Mouse (Mus musculus) limb, embryonic 14.5 days (tissue): ENCODE measurements at regions not wholly inside any gene's neighbourhood (a gene's known extent, or its start where the extent isn't known, plus 50 kb on each side); places are given as distances from the start of the nearest gene placed in this dataset.

Experiments
- ATAC-seq: fragments of 200-750 bp; cut with Nextera tagmentation; 2 replicates; pipeline ENCODE4 v1.8.0; 2017; ENCODE audit warnings: low read depth, moderate number of reproducible peaks, moderate TSS enrichment; ENCODE audit not compliant: low FRiP score
- DNase-seq: peaks from one replicate; pipeline ENCODE4 v3.0.0-alpha.2; 2015; ENCODE audit warnings: low spot score
- H3K27ac ChIP-seq: fragments of 300-500 bp; sonication (generic); replicated peaks from 2 replicates; pipeline ENCODE4 v1.5.1; 2014; ENCODE audit warnings: low read depth, mild to moderate bottlenecking, low read length, moderate library complexity, mixed read lengths
- H3K27me3 ChIP-seq: fragments of 300-500 bp; sonication (generic); 2 replicates; pipeline ENCODE4 v1.6.1; 2014; ENCODE audit warnings: low read length, mixed read lengths; ENCODE audit not compliant: control insufficient read depth, insufficient read depth
- H3K36me3 ChIP-seq: fragments of 300-500 bp; sonication (generic); 2 replicates; pipeline ENCODE4 v1.6.1; 2014; ENCODE audit warnings: mild to moderate bottlenecking, low read length, moderate library complexity, mixed read lengths; ENCODE audit not compliant: control insufficient read depth, insufficient read depth
- H3K4me1 ChIP-seq: fragments of 300-500 bp; sonication (generic); 2 replicates; pipeline ENCODE4 v1.6.1; 2014; ENCODE audit warnings: antibody characterized with exemption, low read length, mixed read lengths; ENCODE audit not compliant: control insufficient read depth, insufficient read depth
- H3K4me2 ChIP-seq: fragments of 300-500 bp; sonication (generic); replicated peaks from 2 replicates; pipeline ENCODE4 v1.6.1; 2014; ENCODE audit warnings: low read depth, mild to moderate bottlenecking, low read length, moderate library complexity; ENCODE audit not compliant: severe bottlenecking
- H3K4me3 ChIP-seq: fragments of 300-500 bp; sonication (generic); replicated peaks from 2 replicates; pipeline ENCODE4 v1.5.1; 2014; ENCODE audit warnings: low read length
- H3K9ac ChIP-seq: fragments of 300-500 bp; sonication (generic); 2 replicates; pipeline ENCODE4 v1.6.1; 2014; ENCODE audit warnings: mild to moderate bottlenecking, low read depth, low read length, moderate library complexity; ENCODE audit not compliant: severe bottlenecking
- H3K9me3 ChIP-seq: fragments of 300-500 bp; sonication (generic); 2 replicates; pipeline ENCODE4 v1.6.1; 2016; ENCODE audit warnings: low read length; ENCODE audit not compliant: control insufficient read depth
- POLR2A ChIP-seq: fragments of 200-500 bp; IDR thresholded peaks from 2 replicates; pipeline ENCODE4 v1.8.0; 2012; ENCODE audit warnings: inconsistent platforms, mild to moderate bottlenecking, moderate library complexity, borderline replicate concordance; ENCODE audit not compliant: insufficient read depth, insufficient read length; ENCODE audit errors: extremely low read depth
- WGBS: fragments of 180-500 bp; shearing (Covaris S2); extraction: QIAGEN DNeasy Blood & Tissue Kit; methylation state at CpG from one replicate; pipeline ENCODE4 v1.1.7; 2014; 5-methylcytosine and 5-hydroxymethylcytosine counted together

DNA sequence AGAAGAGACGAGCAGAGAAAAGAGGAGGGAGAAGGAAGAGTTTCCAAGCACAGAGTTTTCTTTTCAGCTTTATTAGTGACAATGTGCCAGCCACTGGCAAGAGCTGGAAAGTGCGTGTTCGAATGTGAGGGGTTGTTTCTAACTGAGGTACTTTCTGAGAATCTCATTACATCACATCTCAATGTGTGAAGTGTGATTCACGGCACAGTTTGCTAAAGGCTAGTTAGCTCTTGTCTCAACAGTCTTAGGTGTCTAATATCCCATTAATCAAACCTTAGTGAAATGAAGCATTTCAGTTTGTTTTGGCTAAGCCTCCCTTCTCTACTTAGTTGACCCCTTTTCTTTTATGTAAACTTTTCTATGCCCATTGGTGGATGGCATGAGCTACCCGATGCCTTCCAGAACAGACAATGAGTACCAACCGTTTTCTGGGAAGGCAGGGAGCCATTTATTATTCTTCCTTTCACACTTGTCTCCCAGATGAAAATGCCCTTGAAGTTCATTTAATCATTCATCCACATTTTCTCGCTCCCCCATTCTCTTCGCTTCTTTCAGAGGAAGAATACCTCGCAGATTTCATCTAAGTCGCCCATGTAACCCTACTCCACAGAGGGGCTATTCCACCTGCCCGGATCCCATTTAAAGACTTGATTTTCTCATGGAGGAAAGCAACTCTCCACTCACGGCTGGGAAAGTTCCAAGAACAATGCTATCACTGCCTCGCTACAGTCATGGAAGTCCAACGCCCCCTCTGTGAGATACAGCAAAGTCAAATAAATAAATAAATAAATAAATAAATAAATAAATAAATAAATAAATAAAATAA is 348.0 kb downstream of the Tmem182 start:
- DNase-seq: no peak

GRCm38 (mm10) chr1:41154198-41154597 is 348.8 kb downstream of the Tmem182 start:
- H3K27ac ChIP-seq: no peak overlapping the region
- no peaks in the 10 kb centered on the region for H3K9me3 ChIP-seq
- no peaks in the 10 kb centered on the region for H3K36me3 ChIP-seq
- ATAC-seq (no peak), DNase-seq (no peak)
- H3K27me3 ChIP-seq: no peaks in the 10 kb centered on the region
- H3K9ac ChIP-seq: no peak overlapping the region
- no peak overlapping the region for H3K4me2 ChIP-seq
- H3K4me3 ChIP-seq: no peak overlapping the region
- TF ChIP-seq POLR2A: no peak
- WGBS: 57% methylated on average over 4 of the region's 4 CpGs
- no peaks in the 10 kb centered on the region for H3K4me1 ChIP-seq

More for the DNA sequence above, 348.0 kb downstream of the Tmem182 start:
- H3K36me3 ChIP-seq: no peaks in the 10 kb centered on the region
- H3K9ac ChIP-seq: no peak overlapping the region
- no peaks in the 10 kb centered on the region for H3K9me3 ChIP-seq
- 79% methylated on average over 14 of the region's 14 CpGs for WGBS
- no peak overlapping the region for H3K4me2 ChIP-seq
- no peak for ATAC-seq
- TF ChIP-seq POLR2A: no peak
- H3K4me3 ChIP-seq: no peak overlapping the region
- no peaks in the 10 kb centered on the region for H3K27me3 ChIP-seq
- H3K27ac ChIP-seq: no peak overlapping the region
- no peaks in the 10 kb centered on the region for H3K4me1 ChIP-seq

DNA sequence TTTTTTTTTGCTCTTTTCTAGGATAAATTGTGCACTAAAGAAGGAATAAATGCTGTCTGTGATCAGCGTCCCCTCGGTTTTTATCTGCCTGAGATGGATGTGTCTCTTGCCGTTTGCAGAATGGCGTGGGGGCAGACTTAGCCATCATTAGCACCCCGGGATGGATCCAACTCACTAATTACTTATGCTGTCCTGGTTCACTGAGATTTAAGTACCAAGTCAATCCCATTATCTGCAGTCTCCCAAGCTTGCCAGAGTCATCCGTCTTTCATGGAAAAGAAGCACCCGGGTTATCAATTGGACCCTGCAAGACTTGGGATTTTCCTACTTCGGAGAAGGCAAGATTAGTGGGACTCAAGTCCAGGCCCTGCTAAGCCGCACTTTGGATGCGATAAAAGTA is 351.5 kb downstream of the Tmem182 start:
- no peaks in the 10 kb centered on the region for H3K27me3 ChIP-seq
- H3K4me1 ChIP-seq: no peaks in the 10 kb centered on the region
- H3K9ac ChIP-seq: no peak overlapping the region
- 75% methylated on average over 10 of the region's 10 CpGs for WGBS
- no peak overlapping the region for H3K4me3 ChIP-seq
- ATAC-seq (no peak), DNase-seq (no peak)
- H3K4me2 ChIP-seq: no peak overlapping the region
- TF ChIP-seq POLR2A: no peak
- no peaks in the 10 kb centered on the region for H3K9me3 ChIP-seq
- H3K27ac ChIP-seq: no peak overlapping the region
- H3K36me3 ChIP-seq: no peaks in the 10 kb centered on the region

GRCm38 (mm10) chr1:41157651-41158513 is 352.5 kb downstream of the Tmem182 start:
- Histone ChIP-seq H3K4me3 (no peak overlapping the region), H3K9me3 (no peaks in the 10 kb centered on the region), H3K4me2 (no peak overlapping the region), H3K9ac (no peak overlapping the region), H3K27me3 (no peaks in the 10 kb centered on the region), H3K36me3 (no peaks in the 10 kb centered on the region), H3K4me1 (no peaks in the 10 kb centered on the region), H3K27ac (no peak overlapping the region)
- WGBS: 67% methylated on average over 20 of the region's 21 CpGs
- TF ChIP-seq POLR2A: no peak
- ATAC-seq (peak; percentile 73; the same call in 1 of the 2 replicates), DNase-seq (no peak)

DNA sequence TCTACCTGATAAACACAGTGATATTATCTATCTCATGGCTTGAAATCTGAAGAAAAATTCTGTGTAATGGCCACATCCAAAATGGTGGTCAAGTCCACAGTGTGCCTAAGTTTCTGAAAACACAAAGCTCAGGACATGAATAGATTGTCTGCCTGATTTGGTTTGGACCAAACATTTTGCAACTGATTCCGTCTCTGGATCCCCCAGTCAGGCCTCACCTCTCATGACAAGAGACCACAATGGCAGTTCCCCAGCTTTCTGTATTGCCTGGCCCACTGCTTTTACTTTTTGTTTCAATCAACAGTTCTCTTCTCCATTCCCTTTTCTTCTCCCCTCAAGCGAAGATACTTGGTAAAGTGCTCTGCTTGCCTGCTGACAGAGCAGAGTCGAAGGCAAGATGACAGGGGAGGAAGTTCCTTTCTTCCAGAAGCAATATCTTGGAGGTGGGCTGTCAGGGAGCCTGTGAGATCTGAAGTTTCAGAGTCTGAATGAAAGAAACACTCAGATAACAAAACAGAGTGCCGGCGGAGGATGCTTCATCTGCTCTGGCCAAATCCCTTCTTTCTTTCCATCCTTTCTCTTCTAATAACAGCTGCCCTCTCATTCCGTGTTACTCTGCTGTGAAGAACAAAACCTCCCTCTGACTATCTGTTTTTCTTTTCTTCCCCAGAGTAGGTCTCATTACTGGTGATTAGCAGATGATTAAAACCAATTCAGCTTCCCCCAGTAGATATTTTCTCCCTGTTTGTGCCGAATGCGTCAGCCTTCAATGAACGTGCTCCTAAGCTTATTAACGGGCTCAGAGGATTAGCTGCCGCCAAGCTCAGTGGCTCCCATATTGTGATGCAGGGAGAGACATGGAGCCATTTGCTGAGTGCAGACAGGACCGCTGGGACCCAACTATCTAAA is 360.7 kb downstream of the Tmem182 start:
- no peaks in the 10 kb centered on the region for H3K4me1 ChIP-seq
- no peak for TF ChIP-seq POLR2A
- H3K9me3 ChIP-seq: no peaks in the 10 kb centered on the region
- no peaks in the 10 kb centered on the region for H3K36me3 ChIP-seq
- H3K27me3 ChIP-seq: no peaks in the 10 kb centered on the region
- 59% methylated on average over 12 of the region's 12 CpGs for WGBS
- no peak overlapping the region for H3K4me3 ChIP-seq
- no peak overlapping the region for H3K4me2 ChIP-seq
- no peak overlapping the region for H3K27ac ChIP-seq
- DNase-seq (no peak), ATAC-seq (no peak)
- H3K9ac ChIP-seq: no peak overlapping the region
